In genomic region chr2:152785446-152786350, GRCm38 (mm10) we compare ENCODE assay signal across 7 mouse cellular contexts. TPM values are rescaled to one million over a fixed set of nuclear protein-coding genes. Genes with fewer than 3 reads are reported as not detected.
DNase-seq lines count a peak whose midpoint lies in the region; ATAC-seq lines count a peak whose summit lies in the region.

No protein-coding gene starts in this region.

- H3K4me2 ChIP-seq in midbrain, embryonic 13.5 days (replicated peaks), result no peak overlapping the region

- no peak overlapping the region for H3K4me3 ChIP-seq in limb, embryonic 10.5 days
- H3K4me3 ChIP-seq in midbrain, embryonic 13.5 days (replicated peaks), result no peak overlapping the region

- H3K4me1 ChIP-seq in limb, embryonic 10.5 days, result peaks cover 30% of the 10 kb centered on the region
- peaks cover 15% of the 10 kb centered on the region for H3K4me1 ChIP-seq in midbrain, embryonic 13.5 days (replicated peaks)

- H3K9me3 ChIP-seq in limb, embryonic 10.5 days (replicated peaks), result no peaks in the 10 kb centered on the region
- H3K9me3 ChIP-seq in midbrain, embryonic 13.5 days, result no peaks in the 10 kb centered on the region

- peak; percentile 80 for DNase-seq in adrenal gland, postnatal 10 days
- peak; percentile 75 to 83 for DNase-seq in cerebellum, postnatal 14 days
- peak; percentile 94 to 97 for DNase-seq in heart, adult 9 months (ENCODE audit: low spot score in 2 of 2)
- DNase-seq in kidney, adult 9 months, result peak; percentile 84
- no peak for DNase-seq in limb, embryonic 10.5 days (ENCODE audit: low spot score)
- DNase-seq in urinary bladder, postnatal 36 days (ENCODE audit: low spot score in 2 of 2), result peak; percentile 46 to 76

- H3K9ac ChIP-seq in midbrain, embryonic 13.5 days (replicated peaks), result no peak overlapping the region

- H3K27ac ChIP-seq in limb, embryonic 10.5 days, result peak overlapping the region; percentile 66
- 0 out of 2 replicates have a peak overlapping the region, but pooled peaks have one; percentile 36 for H3K27ac ChIP-seq in midbrain, embryonic 13.5 days

- 58% methylated on average over 18 of the region's 18 CpGs for WGBS in limb, embryonic 10.5 days
- WGBS in midbrain, embryonic 13.5 days, result 80% methylated on average over 18 of the region's 18 CpGs

- peaks cover 41% of the 10 kb centered on the region for H3K36me3 ChIP-seq in limb, embryonic 10.5 days
- H3K36me3 ChIP-seq in midbrain, embryonic 13.5 days, result peaks cover 17% of the 10 kb centered on the region

- no peak for ATAC-seq in midbrain, embryonic 13.5 days

- no peaks in the 10 kb centered on the region for H3K27me3 ChIP-seq in limb, embryonic 10.5 days (ENCODE audit: low read depth, poor library complexity, severe bottlenecking)
- no peaks in the 10 kb centered on the region for H3K27me3 ChIP-seq in midbrain, embryonic 13.5 days

RNA-seq across cellular contexts. Expression of gene Cox4i2, which starts 31.7 kb away (rescaled TPM):
- total RNA-seq in adrenal gland, postnatal 10 days (2021), result 1 to 10 TPM; 8.0 to 8.3 TPM
- 11.2 and 18.4 TPM in 2 replicates for polyA plus RNA-seq in limb, embryonic 10.5 days (2016; fragmentation: Nextera tagmentation; extraction: Ambion mirVana)
- polyA plus RNA-seq in midbrain, embryonic 13.5 days (2015; fragmentation: Nextera tagmentation; extraction: Ambion mirVana), result 4.1 and 5.5 TPM in 2 replicates

RNA-seq across cellular contexts. Expression of gene Bcl2l1, which starts 45.8 kb away (rescaled TPM):
- total RNA-seq in adrenal gland, postnatal 10 days (2021), result 10 to 100 TPM; 49.3 to 56.2 TPM
- polyA plus RNA-seq in limb, embryonic 10.5 days (2016; fragmentation: Nextera tagmentation; extraction: Ambion mirVana), result 90.1 and 103 TPM in 2 replicates
- 190 and 195 TPM in 2 replicates for polyA plus RNA-seq in midbrain, embryonic 13.5 days (2015; fragmentation: Nextera tagmentation; extraction: Ambion mirVana)

RNA-seq across cellular contexts. Expression of gene Id1, which starts 49.6 kb away (rescaled TPM):
- 100 to 1,000 TPM; 112 to 182 TPM for total RNA-seq in adrenal gland, postnatal 10 days (2021)
- 132 and 178 TPM in 2 replicates for polyA plus RNA-seq in limb, embryonic 10.5 days (2016; fragmentation: Nextera tagmentation; extraction: Ambion mirVana)
- 32.8 and 39.4 TPM in 2 replicates for polyA plus RNA-seq in midbrain, embryonic 13.5 days (2015; fragmentation: Nextera tagmentation; extraction: Ambion mirVana)
